Mouse (Mus musculus) heart, embryonic 11.5 days (tissue): ENCODE data around the gene Gdf9. TPM values are rescaled to one million over a fixed set of nuclear protein-coding genes. Genes with fewer than 3 reads are reported as not detected.

Experiments
- ATAC-seq: fragments of 200-750 bp; cut with Nextera tagmentation; replicated peaks from 2 replicates; pipeline ENCODE4 v1.8.0; 2017; ENCODE audit warnings: moderate library complexity; ENCODE audit not compliant: insufficient number of reproducible peaks, low FRiP score, low TSS enrichment
- H3K27ac ChIP-seq: fragments of 300-500 bp; sonication (generic); 2 replicates; pipeline ENCODE4 v1.5.1; 2014; ENCODE audit warnings: mild to moderate bottlenecking, low read depth, low read length
- H3K27me3 ChIP-seq: fragments of 300-500 bp; sonication (generic); 2 replicates; pipeline ENCODE4 v1.6.1; 2014; ENCODE audit warnings: mild to moderate bottlenecking, low read length, mixed read lengths; ENCODE audit not compliant: control insufficient read depth, insufficient read depth
- H3K36me3 ChIP-seq: fragments of 300-500 bp; sonication (generic); 2 replicates; pipeline ENCODE4 v1.6.1; 2014; ENCODE audit warnings: mild to moderate bottlenecking, low read length, moderate library complexity, mixed read lengths; ENCODE audit not compliant: control insufficient read depth, insufficient read depth
- H3K4me1 ChIP-seq: fragments of 300-500 bp; sonication (generic); 2 replicates; pipeline ENCODE4 v1.6.1; 2014; ENCODE audit warnings: low read length; ENCODE audit not compliant: control insufficient read depth, insufficient read depth
- H3K4me2 ChIP-seq: fragments of 300-500 bp; sonication (generic); 2 replicates; pipeline ENCODE4 v1.6.1; 2014; ENCODE audit warnings: mild to moderate bottlenecking, moderate library complexity
- H3K4me3 ChIP-seq: fragments of 300-500 bp; sonication (generic); 2 replicates; pipeline ENCODE4 v1.5.1; 2014; ENCODE audit warnings: low read depth, low read length
- H3K9ac ChIP-seq: fragments of 300-500 bp; sonication (generic); 2 replicates; pipeline ENCODE4 v1.6.1; 2014; ENCODE audit warnings: mild to moderate bottlenecking, low read depth, low read length, moderate library complexity
- H3K9me3 ChIP-seq: fragments of 300-500 bp; sonication (generic); replicated peaks from 2 replicates; pipeline ENCODE4 v1.6.1; 2016; ENCODE audit warnings: low read length; ENCODE audit not compliant: control insufficient read depth
- WGBS: fragments of 180-500 bp; shearing (Covaris S2); extraction: QIAGEN DNeasy Blood & Tissue Kit; methylation state at CpG from one replicate; pipeline ENCODE4 v1.1.7; 2014; ENCODE audit not compliant: insufficient replicate concordance; 5-methylcytosine and 5-hydroxymethylcytosine counted together
- polyA plus RNA-seq: library from polyadenylated mRNA; unstranded; fragments of >200 nt; fragmentation: Nextera tagmentation; extraction: Ambion mirVana; gene quantifications from 2 replicates; pipeline ENCODE4 v1.2.1, GENCODE M21; 2014

Gdf9 gene
- polyA plus RNA-seq, 1 experiment from 2014 or later, result 0.76 TPM

DNA sequence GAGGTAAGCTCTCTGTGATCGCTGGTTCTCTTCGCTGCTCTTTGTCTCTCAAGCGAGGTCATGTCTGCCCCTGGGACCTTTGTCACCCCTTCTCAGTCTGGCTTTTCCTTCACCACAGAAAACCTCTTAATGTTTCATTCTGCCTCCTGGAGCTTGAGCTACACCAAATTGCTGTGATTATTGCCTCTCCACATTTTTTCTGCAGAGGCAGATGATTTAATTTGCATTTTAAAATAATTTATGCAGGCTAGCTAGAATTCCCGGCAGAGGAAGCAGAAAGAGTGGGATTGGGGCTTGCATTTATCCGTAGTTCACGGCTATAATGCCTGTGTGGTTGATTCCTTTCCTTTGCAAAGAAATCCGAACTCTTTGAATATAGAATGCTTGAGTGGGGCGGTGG, 44.8 kb downstream of the Gdf9 start:
- H3K27ac ChIP-seq, result no peak overlapping the region
- H3K4me3 ChIP-seq, result no peak overlapping the region
- peaks cover 68% of the 10 kb centered on the region for H3K27me3 ChIP-seq
- no peak overlapping the region for H3K4me2 ChIP-seq
- H3K9me3 ChIP-seq, result no peaks in the 10 kb centered on the region
- WGBS, result 35% methylated on average over 8 of the region's 8 CpGs
- H3K9ac ChIP-seq, result no peak overlapping the region
- no peaks in the 10 kb centered on the region for H3K36me3 ChIP-seq
- no peak for ATAC-seq
- H3K4me1 ChIP-seq, result peaks cover 15% of the 10 kb centered on the region

- WGBS, result 38% methylated on average over 7 of the region's 7 CpGs
Observed at GRCm38 (mm10) chr11:53477833-53478232, 47.0 kb downstream of the Gdf9 start.

DNA sequence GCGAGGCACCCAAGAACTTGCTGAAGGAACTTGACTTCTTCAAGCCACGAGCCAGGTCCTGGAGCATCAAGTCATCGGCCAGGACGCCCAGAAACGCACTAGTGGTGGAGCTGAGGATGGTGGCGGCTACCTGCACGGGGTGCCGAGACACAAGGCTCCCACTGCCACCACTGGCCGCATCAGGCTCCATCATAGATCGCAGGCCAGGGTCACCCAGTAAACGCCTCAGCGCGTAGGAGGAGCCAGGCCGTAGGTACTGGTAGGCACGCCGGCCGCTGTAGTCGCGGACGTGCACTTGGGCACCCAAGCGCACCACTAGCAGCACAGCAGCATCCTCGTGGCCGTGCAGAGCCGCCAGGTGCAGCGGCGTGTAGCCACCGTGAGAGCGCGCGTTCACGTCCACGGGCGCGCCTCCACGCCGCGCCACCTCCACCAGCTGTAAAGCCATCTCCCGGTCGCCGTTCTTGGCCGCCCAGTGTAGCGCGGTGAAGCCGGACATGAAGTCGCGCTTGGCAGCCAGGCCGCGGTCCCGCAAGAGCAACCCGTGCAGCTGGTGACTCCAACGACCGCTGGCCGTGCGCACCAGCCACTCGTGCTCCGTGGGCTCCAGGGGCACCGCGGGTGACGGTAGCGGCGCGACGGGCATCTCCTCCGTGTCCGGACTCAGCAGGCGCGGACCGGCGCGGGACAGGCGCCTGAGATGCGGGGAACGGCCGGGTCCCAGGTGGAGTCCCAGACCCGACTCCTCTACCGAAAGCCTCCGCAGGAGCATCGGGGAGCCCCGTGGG, 47.8 kb downstream of the Gdf9 start:
- Histone ChIP-seq H3K4me1 (peaks cover 13% of the 10 kb centered on the region), H3K36me3 (no peaks in the 10 kb centered on the region), H3K9ac (peak overlapping the region; percentile 31), H3K27ac (no peak overlapping the region), H3K4me2 (peak overlapping the region; percentile 93), H3K4me3 (peak overlapping the region; percentile 57), H3K9me3 (no peaks in the 10 kb centered on the region), H3K27me3 (peaks cover 62% of the 10 kb centered on the region)
- ATAC-seq, result no peak
- WGBS, result 5% methylated on average over 72 of the region's 79 CpGs

More at GRCm38 (mm10) chr11:53477833-53478232, 47.0 kb downstream of the Gdf9 start:
- Histone ChIP-seq H3K27me3 (peaks cover 66% of the 10 kb centered on the region), H3K9me3 (no peaks in the 10 kb centered on the region), H3K9ac (no peak overlapping the region), H3K4me1 (peaks cover 13% of the 10 kb centered on the region), H3K4me2 (no peak overlapping the region), H3K4me3 (no peak overlapping the region), H3K36me3 (no peaks in the 10 kb centered on the region), H3K27ac (no peak overlapping the region)
- ATAC-seq, result no peak

GRCm38 (mm10) chr11:53479171-53479782, 48.5 kb downstream of the Gdf9 start:
- Histone ChIP-seq H3K27ac (no peak overlapping the region), H3K9me3 (no peaks in the 10 kb centered on the region), H3K4me3 (peak overlapping the region; percentile 57), H3K27me3 (peaks cover 55% of the 10 kb centered on the region), H3K9ac (peak overlapping the region; percentile 52), H3K4me1 (peaks cover 13% of the 10 kb centered on the region), H3K36me3 (no peaks in the 10 kb centered on the region), H3K4me2 (peak overlapping the region; percentile 93)
- WGBS, result under 1% methylated on average over 50 of the region's 62 CpGs
- no peak for ATAC-seq

- WGBS, result 6% methylated on average over 38 of the region's 40 CpGs
- H3K4me1 ChIP-seq, result peaks cover 13% of the 10 kb centered on the region
- no peak for ATAC-seq
Observed at GRCm38 (mm10) chr11:53479783-53480301, 49.0 kb downstream of the Gdf9 start, which contains the start of the genes Gm9945 and Sowaha. Gene Gm9945, plus strand, starts transcription at chr11:53480166. Gene Sowaha, minus strand, starts transcription at chr11:53480274.

GRCm38 (mm10) chr11:53481088-53481730, 50.4 kb downstream of the Gdf9 start:
- no peak for ATAC-seq
- Histone ChIP-seq H3K9ac (no peak overlapping the region), H3K4me2 (no peak overlapping the region), H3K4me3 (no peak overlapping the region), H3K27ac (0 out of 2 replicates have a peak overlapping the region, but pooled peaks have one; percentile 0), H3K4me1 (peaks cover 13% of the 10 kb centered on the region), H3K36me3 (no peaks in the 10 kb centered on the region), H3K27me3 (peaks cover 41% of the 10 kb centered on the region), H3K9me3 (no peaks in the 10 kb centered on the region)
- 61% methylated on average over 4 of the region's 4 CpGs for WGBS

More at GRCm38 (mm10) chr11:53479783-53480301, 49.0 kb downstream of the Gdf9 start, which contains the start of the genes Gm9945 and Sowaha:
- Histone ChIP-seq H3K9ac (peak within 1 kb of the TSS; percentile 52), H3K27me3 (peaks cover 50% of the 10 kb centered on the region), H3K4me2 (peak within 1 kb of the TSS; percentile 93), H3K4me3 (peak within 1 kb of the TSS; percentile 57), H3K27ac (no peak within 1 kb of the TSS), H3K9me3 (no peaks in the 10 kb centered on the region), H3K36me3 (no peaks in the 10 kb centered on the region)

DNA sequence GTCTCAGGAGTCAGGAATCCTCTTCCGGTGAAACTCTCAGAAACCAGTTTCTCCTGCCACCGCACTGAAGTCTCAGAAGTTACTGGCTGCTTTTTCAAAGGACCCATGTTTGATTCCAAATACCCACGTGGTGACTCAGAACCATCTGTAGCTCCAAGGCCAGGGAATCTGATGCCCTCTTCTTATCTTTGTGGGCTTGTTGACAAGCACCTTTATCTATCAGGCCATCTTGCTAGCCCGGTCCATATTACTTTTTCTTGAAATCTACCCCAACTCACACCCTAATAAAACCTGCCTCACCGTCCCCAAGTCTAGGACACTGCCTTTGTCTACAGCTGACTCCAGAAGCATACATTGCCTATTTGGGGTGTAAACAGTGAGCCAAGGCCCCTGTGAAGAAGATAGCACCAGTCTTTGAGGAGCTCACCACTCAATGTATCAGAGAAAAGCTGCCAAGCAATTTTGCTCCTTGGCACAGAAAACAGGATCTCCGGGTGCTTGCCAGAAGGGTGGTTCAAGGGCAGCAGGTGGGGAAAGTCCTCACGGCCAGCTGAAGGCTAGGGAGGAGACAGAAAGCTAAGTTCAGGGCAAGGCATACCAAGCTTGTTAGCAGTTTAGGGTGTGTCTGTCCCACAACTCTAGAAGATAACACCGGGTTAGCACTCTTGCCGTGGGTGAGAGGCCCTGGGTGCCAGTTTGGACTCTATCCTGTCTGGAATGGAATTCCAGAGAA, 52.5 kb downstream of the Gdf9 start:
- Histone ChIP-seq H3K4me3 (no peak overlapping the region), H3K27me3 (peaks cover 38% of the 10 kb centered on the region), H3K4me2 (no peak overlapping the region), H3K9me3 (no peaks in the 10 kb centered on the region), H3K36me3 (no peaks in the 10 kb centered on the region), H3K9ac (no peak overlapping the region), H3K27ac (0 out of 2 replicates have a peak overlapping the region, but pooled peaks have one; percentile 1), H3K4me1 (peaks cover 22% of the 10 kb centered on the region)
- no peak for ATAC-seq
- 52% methylated on average over 9 of the region's 9 CpGs for WGBS

- Histone ChIP-seq H3K27ac (no peak overlapping the region), H3K4me1 (peaks cover 9% of the 10 kb centered on the region), H3K36me3 (no peaks in the 10 kb centered on the region), H3K27me3 (peaks cover 16% of the 10 kb centered on the region), H3K9me3 (no peaks in the 10 kb centered on the region), H3K9ac (no peak overlapping the region), H3K4me2 (no peak overlapping the region), H3K4me3 (no peak overlapping the region)
- WGBS, result 39% methylated on average over 3 of the region's 3 CpGs
- no peak for ATAC-seq
Observed at GRCm38 (mm10) chr11:53485719-53486118, 54.9 kb downstream of the Gdf9 start.
